Mouse (Mus musculus): Measurements from ENCODE around the gene Uqcrq. TPM values are rescaled to one million over a fixed set of nuclear protein-coding genes. Genes with fewer than 3 reads are reported as not detected.

Gene Uqcrq
- 1,000 to 10,000 TPM; 2,451 to 2,926 TPM for total RNA-seq (2021)
- 1,535 and 1,905 TPM in 2 replicates for polyA plus RNA-seq (2012; rRNA removed)
- long read RNA-seq, transcript Uqcrq-201 (2 exons, 1,521 nt): major isoform, 1,321 of 3,045 reads
- long read RNA-seq, transcript Uqcrq-204 (2 exons, 375 nt): minor isoform, 33 of 3,045 reads
- long read RNA-seq, transcript Uqcrq-203 (3 exons, 405 nt): minor isoform, 103 of 3,045 reads
- long read RNA-seq, partial matches to known transcripts: 1,577 of 3,045 reads
- long read RNA-seq, other reads (novel, unspliced or antisense): 11 of 3,045 reads

GRCm38 (mm10) chr11:53430670-53431346 lies at the start of gene Uqcrq, which contains the start of gene Gdf9:
Gene Uqcrq (minus strand): TSS chr11:53430831.
Gene Gdf9 (plus strand): TSS chr11:53431023.
- Histone ChIP-seq H3K36me3 (ENCODE audit: control insufficient read depth, insufficient read depth, low read length) (no peaks in the 10 kb centered on the region), H3K9ac (ENCODE audit: low read depth, low read length) (peak within 1 kb of the TSS; percentile 95), H3K79me2 (replicated peaks; ENCODE audit: control insufficient read depth, insufficient read depth, low read length) (no peaks in the 10 kb centered on the region), H3K4me1 (ENCODE audit: control insufficient read depth, insufficient read depth, low read length) (peaks cover 4% of the 10 kb centered on the region), H3K27me3 (ENCODE audit: control insufficient read depth, insufficient read depth, low read length) (no peaks in the 10 kb centered on the region), H3K27ac (peak within 1 kb of the TSS; percentile 95), H3K4me3 (peak within 1 kb of the TSS; percentile 99)
- DNase-seq: peak; percentile 96 to 99
- intact Hi-C loops (cut with DNase I): loop anchor here (5.0 kb wide), 1 partner anchor 134 kb away; no protein-coding TSS in a partner anchor
- under 1% methylated on average over 44 of the region's 44 CpGs for WGBS
- peak; percentile 95 for TF ChIP-seq POLR2A (IDR thresholded peaks at IDR 0.05; ENCODE audit: insufficient read depth, low read depth, low read length)
- 0 out of 2 replicates have a peak, but pooled peaks have one; percentile 33 for TF ChIP-seq EP300 (IDR thresholded peaks at IDR 0.05; ENCODE audit: insufficient read depth, low read depth, low read length)
- no peak for TF ChIP-seq CTCF (IDR thresholded peaks at IDR 0.05)

- no peaks in the 10 kb centered on the region for H3K36me3 ChIP-seq (ENCODE audit: control insufficient read depth, insufficient read depth, low read length)
- no peaks in the 10 kb centered on the region for H3K79me2 ChIP-seq (replicated peaks; ENCODE audit: control insufficient read depth, insufficient read depth, low read length)
- intact Hi-C loops (cut with DNase I): no loop called here
- DNase-seq: no peak
- peaks cover 14% of the 10 kb centered on the region for H3K27me3 ChIP-seq (ENCODE audit: control insufficient read depth, insufficient read depth, low read length)
- TF ChIP-seq EP300 (IDR thresholded peaks at IDR 0.05; ENCODE audit: insufficient read depth, low read depth, low read length): no peak
- peak; percentile 49 for TF ChIP-seq CTCF (IDR thresholded peaks at IDR 0.05)
- TF ChIP-seq POLR2A (IDR thresholded peaks at IDR 0.05; ENCODE audit: insufficient read depth, low read depth, low read length): no peak
- peak within 1 kb of the TSS; percentile 74 for H3K9ac ChIP-seq (ENCODE audit: low read depth, low read length)
- peak within 1 kb of the TSS; percentile 50 for H3K4me3 ChIP-seq
- 8% methylated on average over 40 of the region's 40 CpGs for WGBS
- no peaks in the 10 kb centered on the region for H3K4me1 ChIP-seq (ENCODE audit: control insufficient read depth, insufficient read depth, low read length)
- H3K27ac ChIP-seq: no peak within 1 kb of the TSS
Measured at GRCm38 (mm10) chr11:53479783-53480301, 49.2 kb upstream of the Uqcrq start, which contains the start of the genes Gm9945 and Sowaha. Gene Gm9945 (plus strand): TSS chr11:53480166. Gene Sowaha (minus strand): TSS chr11:53480274.

- H3K4me3 ChIP-seq: peak overlapping the region; percentile 50
- peaks cover 14% of the 10 kb centered on the region for H3K27me3 ChIP-seq (ENCODE audit: control insufficient read depth, insufficient read depth, low read length)
- intact Hi-C loops (cut with DNase I): no loop called here
- no peaks in the 10 kb centered on the region for H3K4me1 ChIP-seq (ENCODE audit: control insufficient read depth, insufficient read depth, low read length)
- H3K79me2 ChIP-seq (replicated peaks; ENCODE audit: control insufficient read depth, insufficient read depth, low read length): no peaks in the 10 kb centered on the region
- peak in 1 of 2 experiments; percentile 57 for DNase-seq
- TF ChIP-seq CTCF (IDR thresholded peaks at IDR 0.05) (no peak), EP300 (IDR thresholded peaks at IDR 0.05; ENCODE audit: insufficient read depth, low read depth, low read length) (no peak), POLR2A (IDR thresholded peaks at IDR 0.05; ENCODE audit: insufficient read depth, low read depth, low read length) (no peak)
- peak overlapping the region; percentile 74 for H3K9ac ChIP-seq (ENCODE audit: low read depth, low read length)
- no peak overlapping the region for H3K27ac ChIP-seq
- H3K36me3 ChIP-seq (ENCODE audit: control insufficient read depth, insufficient read depth, low read length): no peaks in the 10 kb centered on the region
- WGBS: 2% methylated on average over 62 of the region's 62 CpGs
Measured at GRCm38 (mm10) chr11:53479171-53479782, 48.6 kb upstream of the Uqcrq start.

GRCm38 (mm10) chr11:53478383-53479170 lies 47.9 kb upstream of the Uqcrq start:
- H3K4me1 ChIP-seq (ENCODE audit: control insufficient read depth, insufficient read depth, low read length): no peaks in the 10 kb centered on the region
- peak overlapping the region; percentile 74 for H3K9ac ChIP-seq (ENCODE audit: low read depth, low read length)
- intact Hi-C loops (cut with DNase I): no loop called here
- no peak for TF ChIP-seq EP300 (IDR thresholded peaks at IDR 0.05; ENCODE audit: insufficient read depth, low read depth, low read length)
- TF ChIP-seq POLR2A (IDR thresholded peaks at IDR 0.05; ENCODE audit: insufficient read depth, low read depth, low read length): no peak
- no peak for TF ChIP-seq CTCF (IDR thresholded peaks at IDR 0.05)
- no peaks in the 10 kb centered on the region for H3K79me2 ChIP-seq (replicated peaks; ENCODE audit: control insufficient read depth, insufficient read depth, low read length)
- peaks cover 14% of the 10 kb centered on the region for H3K27me3 ChIP-seq (ENCODE audit: control insufficient read depth, insufficient read depth, low read length)
- H3K27ac ChIP-seq: no peak overlapping the region
- peak in 1 of 2 experiments; percentile 40 for DNase-seq
- peak overlapping the region; percentile 50 for H3K4me3 ChIP-seq
- H3K36me3 ChIP-seq (ENCODE audit: control insufficient read depth, insufficient read depth, low read length): no peaks in the 10 kb centered on the region
- WGBS: 11% methylated on average over 79 of the region's 79 CpGs

- no peak for DNase-seq
- H3K4me1 ChIP-seq (ENCODE audit: control insufficient read depth, insufficient read depth, low read length): no peaks in the 10 kb centered on the region
- H3K79me2 ChIP-seq (replicated peaks; ENCODE audit: control insufficient read depth, insufficient read depth, low read length): no peaks in the 10 kb centered on the region
- TF ChIP-seq POLR2A (IDR thresholded peaks at IDR 0.05; ENCODE audit: insufficient read depth, low read depth, low read length): no peak
- no peak for TF ChIP-seq CTCF (IDR thresholded peaks at IDR 0.05)
- TF ChIP-seq EP300 (IDR thresholded peaks at IDR 0.05; ENCODE audit: insufficient read depth, low read depth, low read length): no peak
- H3K27ac ChIP-seq: no peak overlapping the region
- H3K27me3 ChIP-seq (ENCODE audit: control insufficient read depth, insufficient read depth, low read length): peaks cover 14% of the 10 kb centered on the region
- H3K4me3 ChIP-seq: no peak overlapping the region
- intact Hi-C loops (cut with DNase I): no loop called here
- no peak overlapping the region for H3K9ac ChIP-seq (ENCODE audit: low read depth, low read length)
- WGBS: 83% methylated on average over 7 of the region's 7 CpGs
- H3K36me3 ChIP-seq (ENCODE audit: control insufficient read depth, insufficient read depth, low read length): no peaks in the 10 kb centered on the region
Measured at GRCm38 (mm10) chr11:53477833-53478232, 47.2 kb upstream of the Uqcrq start.

Measured in heart, adult 2 months (tissue).